Mouse (Mus musculus) E14TG2a.4 (cell line): ENCODE measurements around the gene Ppm1f.

Source experiments
- CTCF ChIP-seq: conservative IDR thresholded peaks from 2 replicates; pipeline ENCODE4 v1.5.1; 2014; ENCODE audit warnings: low read length
- POU5F1 ChIP-seq: IDR thresholded peaks from 2 replicates; pipeline ENCODE4 v1.6.1; 2014; ENCODE audit warnings: low read length, borderline replicate concordance

- TF ChIP-seq CTCF (no peak), POU5F1 (no peak)
Measured at GRCm38 (mm10) chr16:16870617-16871331, 25.5 kb upstream of the Ppm1f start, which contains the start of the genes Top3b and Vpreb1.
